In the genomic region with DNA sequence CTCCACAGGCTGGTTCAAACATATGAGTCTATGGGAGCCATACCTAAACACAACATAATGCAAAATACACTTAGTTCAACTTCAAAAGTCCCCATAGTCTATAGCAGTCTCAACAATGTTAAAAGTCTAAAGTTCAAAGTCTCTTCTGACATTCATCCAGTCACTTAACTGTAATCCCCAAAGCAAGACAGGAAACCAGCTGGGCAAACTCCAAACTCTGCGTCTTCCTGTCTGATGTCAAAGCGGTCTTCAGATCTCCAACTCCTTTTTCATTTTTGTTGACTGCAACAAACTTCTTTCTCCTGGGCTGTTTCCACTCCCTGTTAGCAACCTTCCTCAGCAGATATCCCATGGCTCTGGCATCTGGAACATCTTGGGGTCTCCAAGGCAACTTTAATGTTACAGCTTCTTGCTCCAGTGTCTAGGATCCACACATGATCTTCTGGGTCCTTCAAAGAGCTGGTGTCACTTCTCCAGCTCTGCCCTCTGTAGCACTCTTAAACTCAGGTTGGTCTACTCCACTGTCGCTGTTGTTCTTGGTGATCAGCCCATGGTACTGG, we compare ENCODE assay signal across 9 mouse cellular contexts. TPM values are rescaled to one million over a fixed set of nuclear protein-coding genes. Genes with fewer than 3 reads are reported as not detected.
DNase-seq lines count a peak whose midpoint lies in the region; ATAC-seq and TF ChIP-seq lines count a peak whose summit lies in the region.
"Not testable (repeated sequence)": the region's sequence is repeated elsewhere in the genome, so short reads cannot be mapped to it uniquely, and the experiment has no call there.
"Had no signal": no experiment of that assay in that cellular context is flagged by ENCODE, and none has a peak within 500 bp of the region (broad histone marks: within the 10 kb centered on the region; RNA-seq: fewer than 3 reads in every experiment).

No protein-coding gene starts in this region.

- not testable (repeated sequence) for H3K4me3 ChIP-seq in heart, embryonic 16.5 days (ENCODE audit: low read length); thymus, adult 2 months (ENCODE audit: control insufficient read depth, insufficient read depth, low read length)

- peak; percentile 34 for DNase-seq in adrenal gland, postnatal 10 days
- peak; percentile 69 for DNase-seq in kidney, adult 9 months
- DNase-seq in naive thymus-derived CD4-positive, alpha-beta T cell, adult 2 months (ENCODE audit: low read depth): peak; percentile 68
- peak; percentile 58 for DNase-seq in thymus, adult 2 months
- peak; percentile 62 for DNase-seq in thymus, postnatal 25 days

- H3K27ac ChIP-seq in heart, embryonic 16.5 days (ENCODE audit: low read length): peak overlapping the region; percentile 10; the same call in 1 of the 2 replicates
- H3K27ac ChIP-seq in thymus, adult 2 months (ENCODE audit: control insufficient read depth, insufficient read depth, low read length): peak overlapping the region; percentile 97

- not testable (repeated sequence) for H3K9ac ChIP-seq in heart, embryonic 16.5 days (ENCODE audit: low read length)

- ATAC-seq in heart, embryonic 16.5 days (replicated peaks; ENCODE audit: extremely low read depth, insufficient read depth, low FRiP score): not testable (repeated sequence)

- not testable (repeated sequence) for H3K27me3 ChIP-seq in heart, embryonic 16.5 days (ENCODE audit: control insufficient read depth, insufficient read depth, low read length); thymus, adult 2 months (ENCODE audit: control insufficient read depth, insufficient read depth, low read length)

- TF ChIP-seq POLR2A in thymus, adult 2 months (IDR thresholded peaks at IDR 0.05; ENCODE audit: control insufficient read depth, extremely low read depth, insufficient read depth, low read length, poor library complexity): not testable (repeated sequence)

- H3K9me3 ChIP-seq in heart, embryonic 16.5 days (replicated peaks; ENCODE audit: control insufficient read depth, low read length): not testable (repeated sequence)

- H3K36me3 ChIP-seq in heart, embryonic 16.5 days (ENCODE audit: control insufficient read depth, insufficient read depth); thymus, adult 2 months (ENCODE audit: control insufficient read depth, insufficient read depth, low read length): not testable (repeated sequence)

- not testable (repeated sequence) for H3K4me2 ChIP-seq in heart, embryonic 16.5 days (ENCODE audit: low read depth, low read length)

- not testable (repeated sequence) for TF ChIP-seq CTCF in thymus, adult 2 months (IDR thresholded peaks at IDR 0.05; ENCODE audit: borderline replicate concordance, control insufficient read depth, extremely low read depth, insufficient read depth, low read length, poor library complexity)

- WGBS in heart, embryonic 16.5 days: 65% methylated on average over 3 of the region's 3 CpGs
- 18% methylated on average over 3 of the region's 3 CpGs for WGBS in thymus, adult 2 months

- H3K4me1 ChIP-seq in heart, embryonic 16.5 days (ENCODE audit: control insufficient read depth, insufficient read depth, low read length): not testable (repeated sequence)
- peaks cover 14% of the 10 kb centered on the region for H3K4me1 ChIP-seq in thymus, adult 2 months (replicated peaks; ENCODE audit: control insufficient read depth, insufficient read depth, low read length)

RNA-seq across cellular contexts. Expression of a gene that starts 12.8 kb away (rescaled TPM):
- total RNA-seq in adrenal gland, postnatal 10 days (2021): 100 to 1,000 TPM; 138 to 255 TPM
- 118 and 147 TPM in 2 replicates for polyA plus RNA-seq in heart, embryonic 16.5 days (2015; fragmentation: Nextera tagmentation; extraction: Ambion mirVana)
- 51.0 and 61.6 TPM in 2 replicates for polyA plus RNA-seq in thymus, adult 2 months (2012; rRNA removed)
- total RNA-seq: MEL had no signal

RNA-seq across cellular contexts. Expression of a gene that starts 22.0 kb away (rescaled TPM):
- total RNA-seq in adrenal gland, postnatal 10 days (2021): 100 to 1,000 TPM in 1 of 2 experiments, 10 to 100 TPM in 1; 47.9 to 110 TPM
- 3.7 and 9.5 TPM in 2 replicates for polyA plus RNA-seq in heart, embryonic 16.5 days (2015; fragmentation: Nextera tagmentation; extraction: Ambion mirVana)
- polyA plus RNA-seq in thymus, adult 2 months (2012; rRNA removed): 43.1 and 59.6 TPM in 2 replicates
- total RNA-seq: MEL had no signal
- polyA plus RNA-seq: embryonic facial prominence, embryonic 11.5 days; erythroblast, embryonic 14.5 days had no signal
